Mouse (Mus musculus) heart, adult 18-20 months (tissue): ENCODE data around the gene Rimbp2. TPM values are rescaled to one million over a fixed set of nuclear protein-coding genes. Genes with fewer than 3 reads are reported as not detected.
A peak's percentile ranks its signal among the peaks of the same experiment; 100 is the strongest.

Experiments
- DNase-seq, 2 experiments: peaks; one replicate each; pipeline ENCODE4 v3.0.0; 2021 to 2022; ENCODE audit warnings: mixed read lengths in 1 of 2
- total RNA-seq, 2 experiments: library from RNA; stranded (reverse); gene quantifications; 2 replicates each; pipeline ENCODE4 v1.2.3; 2021

The Rimbp2 gene
- total RNA-seq, 2 experiments from 2014 or later, result not detected

DNA sequence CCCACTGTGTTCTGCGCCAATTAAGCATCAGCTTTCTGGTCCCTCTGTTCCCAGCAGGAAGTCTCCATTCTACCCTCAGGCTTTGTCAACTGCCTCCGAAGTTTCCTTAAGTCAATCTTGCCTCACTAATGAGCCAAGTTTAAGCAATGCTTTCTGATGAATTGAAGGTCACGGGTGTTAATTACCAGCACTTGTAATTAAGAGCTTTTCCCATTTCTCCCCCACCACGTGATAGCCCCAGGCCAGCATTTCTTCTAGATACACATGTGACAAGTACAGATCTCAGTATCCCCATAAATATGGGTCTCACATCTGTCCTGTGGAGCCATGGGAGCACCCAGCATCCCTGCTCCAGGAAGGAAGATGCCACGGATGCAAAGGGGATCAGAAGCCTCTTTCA is 20.5 kb downstream of the Rimbp2 start:
- no peak for DNase-seq

- no peak for DNase-seq
These were observed 28.2 kb downstream of the Rimbp2 start for GRCm38 (mm10) chr5:128925073-128925472.

GRCm38 (mm10) chr5:128920112-128920511 is 33.2 kb downstream of the Rimbp2 start:
- no peak for DNase-seq

DNA sequence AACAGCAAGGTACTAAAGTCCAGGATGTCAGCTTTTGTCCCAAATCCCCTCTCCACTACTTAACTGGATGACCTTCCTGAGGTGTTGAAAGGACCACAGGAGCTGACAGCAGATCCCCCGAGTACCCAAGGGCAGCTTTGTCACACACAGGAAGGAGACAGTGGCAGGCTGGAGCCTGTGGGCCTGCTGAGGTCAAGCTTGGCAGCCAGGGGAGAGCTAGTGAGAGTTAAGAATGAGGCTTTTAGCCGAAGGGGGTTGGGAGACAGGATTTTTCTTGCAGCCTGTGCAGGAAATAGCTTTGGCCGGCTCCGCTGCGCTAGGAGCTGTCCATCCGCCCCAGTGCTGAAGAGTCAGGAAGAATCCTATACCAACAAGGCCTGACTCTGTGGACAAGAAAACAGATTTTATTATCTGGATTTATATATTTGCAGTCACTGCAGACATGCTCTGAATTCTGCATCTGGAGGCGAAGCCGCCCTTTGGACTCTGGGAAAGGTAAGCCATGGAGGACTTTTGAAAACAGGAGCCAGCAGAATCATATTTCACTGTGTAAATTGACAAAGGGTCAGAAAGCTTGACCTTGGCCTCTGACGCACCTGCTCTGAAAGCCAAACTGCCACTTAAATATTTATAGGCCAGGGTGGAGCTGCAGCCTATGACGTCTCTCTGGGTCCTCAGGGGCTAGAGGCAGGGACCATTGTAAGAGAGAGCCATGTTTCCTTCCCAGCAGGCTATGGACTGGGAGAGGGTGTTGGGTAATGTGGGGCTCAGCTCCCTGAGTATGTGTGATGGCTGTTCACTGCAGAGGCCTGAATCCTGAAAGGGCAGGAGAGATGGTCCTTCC is 35.9 kb downstream of the Rimbp2 start:
- peak; percentile 9 to 61 for DNase-seq

- DNase-seq, result no peak
These were observed 39.5 kb downstream of the Rimbp2 start for GRCm38 (mm10) chr5:128913820-128914219.

DNA sequence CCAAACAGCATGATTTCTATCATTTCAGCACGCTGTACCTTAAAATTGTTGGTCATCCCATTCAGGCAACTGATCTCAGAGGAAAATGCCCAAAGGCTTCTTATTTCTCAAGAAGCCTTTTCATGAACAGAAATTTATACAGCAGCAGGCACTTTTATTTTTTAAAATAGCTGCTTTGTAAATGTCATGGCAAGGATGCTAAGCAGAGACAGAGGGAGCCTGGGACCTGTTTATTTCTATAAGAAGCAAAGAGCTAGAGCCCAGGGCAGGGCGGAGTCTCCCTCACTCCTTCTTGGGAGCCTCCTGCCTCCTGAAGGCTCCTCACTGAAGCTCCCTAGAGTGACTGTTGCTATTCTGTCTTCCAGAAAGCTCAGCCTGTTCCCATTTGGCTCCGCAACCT is 40.9 kb downstream of the Rimbp2 start:
- DNase-seq, result no peak

DNA sequence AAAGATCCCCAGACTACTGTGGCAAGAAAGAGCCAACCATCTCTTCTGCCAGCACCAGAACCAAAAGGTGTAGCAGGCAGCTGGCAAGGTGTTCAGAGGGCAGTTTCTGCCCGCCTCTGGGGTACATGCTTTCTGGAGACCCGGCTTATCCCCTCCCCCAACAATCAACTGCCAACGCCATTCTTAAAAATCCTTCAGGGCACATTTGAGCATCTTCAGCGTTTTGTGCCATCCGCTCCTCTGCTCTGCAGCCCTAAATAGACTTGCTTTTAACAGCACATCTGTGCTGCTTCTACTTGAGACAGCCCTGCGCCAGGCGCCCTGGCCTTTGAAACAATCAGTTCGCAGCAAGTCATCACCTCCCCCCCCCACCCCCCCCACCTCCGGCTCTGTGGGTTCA is 41.7 kb downstream of the Rimbp2 start:
- no peak for DNase-seq

- DNase-seq, result no peak
These were observed 49.2 kb downstream of the Rimbp2 start for GRCm38 (mm10) chr5:128904113-128904512.

- DNase-seq, result no peak
These were observed 50.2 kb downstream of the Rimbp2 start for GRCm38 (mm10) chr5:128903120-128903519.

DNA sequence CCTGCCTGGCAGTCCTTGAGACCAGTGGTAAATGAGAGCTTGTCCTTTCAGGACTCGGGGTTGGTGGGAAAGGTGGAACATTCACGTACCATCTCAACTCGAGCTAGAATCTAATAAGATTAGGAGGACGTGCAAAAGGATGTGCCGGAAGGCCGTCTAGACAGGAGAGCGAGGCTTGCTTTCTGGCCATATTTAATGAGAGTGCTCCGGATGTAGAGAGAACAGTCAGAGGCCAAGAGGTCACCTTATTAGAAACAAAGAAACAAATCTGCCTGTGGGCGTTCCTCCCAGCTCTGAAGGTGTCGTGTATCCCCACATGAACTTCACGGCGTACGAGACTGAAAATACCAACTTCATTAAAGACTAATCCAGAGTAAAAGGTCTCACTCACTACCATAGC is 53.3 kb downstream of the Rimbp2 start:
- DNase-seq, result no peak

GRCm38 (mm10) chr5:128894921-128895320 is 58.4 kb downstream of the Rimbp2 start:
- DNase-seq, result no peak

DNA sequence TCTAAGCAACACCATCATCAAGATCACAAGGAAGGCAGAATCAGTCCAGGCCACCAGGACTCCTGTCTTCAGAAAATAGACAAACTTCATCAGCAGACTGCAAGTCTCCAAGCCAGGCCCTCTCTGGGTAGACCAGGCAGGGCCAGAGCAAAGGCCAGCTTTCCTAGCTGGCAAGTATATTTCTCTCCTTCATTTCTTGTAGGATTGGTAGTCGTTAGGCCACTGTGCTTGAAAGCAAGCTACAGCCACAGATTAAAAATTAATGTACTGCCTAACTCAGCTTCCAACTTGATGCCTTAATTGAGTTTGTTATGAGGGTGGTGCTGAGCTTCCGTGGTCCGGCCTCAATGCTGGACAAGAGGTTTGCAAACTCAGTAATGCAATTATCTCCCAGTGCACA is 65.7 kb downstream of the Rimbp2 start:
- DNase-seq, result no peak

DNA sequence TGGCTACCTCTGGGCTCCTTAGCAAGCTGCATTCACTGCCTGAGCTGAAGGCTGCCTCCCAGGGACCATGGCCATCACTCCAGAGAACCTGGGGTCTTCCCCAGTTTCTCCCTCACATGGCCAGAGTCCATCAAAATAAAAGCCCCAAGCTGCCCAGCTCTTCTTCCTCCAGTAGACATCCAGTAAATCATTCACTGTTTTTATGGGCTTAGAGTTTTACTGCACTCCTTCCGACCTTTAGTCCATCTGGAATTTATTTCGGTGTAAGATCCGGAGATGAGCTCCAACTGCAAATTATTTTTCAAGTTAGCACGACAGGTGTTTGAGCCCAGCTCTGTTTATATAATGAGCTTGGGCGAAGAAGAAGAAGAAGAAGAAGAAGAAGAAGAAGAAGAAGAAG is 69.0 kb downstream of the Rimbp2 start:
- DNase-seq, result no peak

- DNase-seq, result no peak
These were observed 74.2 kb downstream of the Rimbp2 start for GRCm38 (mm10) chr5:128879092-128879491.

DNA sequence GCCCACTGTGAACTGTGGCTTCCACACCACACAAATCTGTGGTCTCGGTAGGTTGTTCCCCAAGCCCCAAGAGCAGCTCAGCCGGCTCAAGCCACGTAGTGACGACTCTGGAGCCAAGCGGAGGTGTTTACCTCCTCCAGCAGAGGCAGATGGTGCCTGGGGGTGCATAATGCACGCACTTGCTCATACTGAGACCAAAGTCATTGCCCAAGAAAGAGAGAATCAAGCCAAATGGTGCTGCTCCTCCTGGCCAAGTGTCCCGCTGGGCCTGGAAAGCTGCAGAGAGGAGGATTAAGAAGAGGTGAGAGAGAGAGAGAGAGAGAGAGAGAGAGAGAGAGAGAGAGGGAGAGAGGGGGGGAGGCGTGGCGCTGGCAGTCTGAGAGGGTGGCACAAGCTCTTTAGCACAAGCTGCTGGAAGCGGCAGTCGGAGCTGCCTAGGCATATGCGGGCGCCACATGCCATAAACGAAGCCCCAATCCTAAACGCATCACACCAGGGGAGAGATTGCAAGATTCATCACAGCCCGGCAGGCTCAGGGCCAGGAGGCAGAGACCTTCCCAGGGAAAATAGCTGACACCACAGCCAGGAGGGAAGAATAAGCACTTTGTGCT is 75.8 kb downstream of the Rimbp2 start:
- no peak for DNase-seq

DNA sequence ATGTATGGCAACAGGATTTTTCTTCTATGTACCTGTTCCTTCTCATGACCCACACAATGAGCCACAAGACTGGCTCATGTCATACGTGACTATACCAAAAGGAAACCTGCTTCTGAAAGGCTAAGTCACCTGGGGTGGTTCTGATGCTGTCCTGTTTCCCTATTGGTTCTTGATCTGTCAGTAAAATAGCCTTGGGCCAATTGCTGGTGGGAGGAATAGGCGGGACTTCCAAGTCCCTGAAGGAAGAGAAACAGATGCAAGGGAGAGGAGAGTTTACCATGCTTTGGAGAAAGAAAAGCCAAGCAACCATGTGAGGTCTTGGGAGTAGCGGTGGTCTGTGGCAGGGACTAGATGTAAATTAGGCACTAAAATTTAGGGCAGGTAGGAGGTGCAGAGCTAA is 81.6 kb downstream of the Rimbp2 start:
- no peak for DNase-seq

DNA sequence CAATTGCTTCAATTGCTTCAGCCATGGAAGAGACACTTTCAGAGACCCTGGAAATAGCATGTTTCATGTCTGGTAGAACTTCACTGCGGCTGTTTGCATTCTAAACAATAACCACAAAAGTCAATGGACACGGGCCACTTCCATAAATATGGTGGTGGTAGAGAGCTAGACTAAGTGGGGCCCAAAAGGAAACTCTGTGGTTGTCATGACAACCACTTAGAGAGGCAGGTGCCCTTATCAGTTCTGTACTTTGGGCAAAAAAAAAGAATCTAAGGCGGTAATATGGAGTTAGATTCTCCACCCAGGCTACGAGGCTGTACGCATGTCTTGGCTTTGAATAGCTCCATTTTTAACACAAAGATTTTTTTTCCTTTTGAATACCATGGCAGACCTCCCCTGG is 86.5 kb downstream of the Rimbp2 start:
- DNase-seq, result no peak

GRCm38 (mm10) chr5:128866291-128866690 is 87.0 kb downstream of the Rimbp2 start:
- no peak for DNase-seq

- DNase-seq, result no peak
These were observed 89.8 kb downstream of the Rimbp2 start for GRCm38 (mm10) chr5:128863497-128863896.

DNA sequence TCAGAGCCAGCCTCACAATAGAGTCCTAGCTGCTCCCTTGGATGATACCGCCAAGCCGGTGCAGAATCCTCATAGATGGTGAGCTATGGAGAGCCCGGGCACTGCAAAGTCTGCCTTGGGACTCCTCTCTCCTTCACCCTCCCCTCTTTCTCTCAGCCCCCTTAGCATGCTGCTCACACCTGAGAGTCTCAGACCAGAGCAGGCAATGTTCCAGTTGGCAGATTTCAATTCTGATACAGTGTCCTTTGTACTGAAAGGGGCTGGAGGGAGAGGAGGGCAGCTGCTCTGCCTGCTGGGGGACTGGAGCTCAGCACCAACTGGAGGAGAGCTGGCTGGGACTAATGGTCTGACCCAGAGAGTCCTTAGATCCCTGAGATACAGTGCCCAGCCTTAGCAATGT is 92.4 kb downstream of the Rimbp2 start:
- no peak for DNase-seq

DNA sequence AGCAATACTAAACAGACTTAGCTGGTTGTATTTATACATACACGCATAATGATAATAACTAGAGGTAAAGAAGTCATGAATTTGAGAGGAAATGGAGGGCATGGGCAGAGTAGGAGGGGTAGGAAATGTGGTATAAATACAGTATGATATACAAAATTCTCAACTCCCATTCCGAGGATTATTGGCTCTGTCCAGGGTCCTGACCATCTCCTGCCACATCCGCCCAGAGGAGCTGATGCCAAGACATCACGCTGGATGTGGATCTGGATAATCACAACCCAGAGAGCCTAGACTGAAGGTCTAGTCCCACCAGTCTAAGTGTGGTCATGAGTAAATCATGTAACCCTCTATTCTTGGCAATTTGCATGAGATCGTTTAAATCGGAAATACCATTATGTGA is 100.5 kb downstream of the Rimbp2 start:
- DNase-seq, result no peak

DNA sequence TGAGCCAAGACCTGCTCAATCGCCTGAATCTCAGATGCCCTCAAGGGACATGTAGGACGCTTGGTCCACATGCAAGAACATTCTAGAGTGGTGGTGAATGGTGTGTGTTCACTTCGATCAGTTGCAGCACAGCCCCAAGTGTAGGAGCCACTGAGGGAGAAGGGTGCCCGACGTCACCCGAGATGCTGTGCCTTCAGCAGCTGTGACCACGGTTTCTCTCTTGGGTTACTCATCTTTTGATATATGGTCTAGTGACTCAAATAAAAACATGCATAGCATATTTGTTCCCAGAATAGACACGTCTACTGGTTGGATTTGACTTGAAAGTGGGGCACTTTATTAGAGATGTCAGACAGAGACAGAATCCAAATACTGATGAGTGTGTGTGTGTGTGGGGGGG is 105.5 kb downstream of the Rimbp2 start:
- no peak for DNase-seq

GRCm38 (mm10) chr5:128846433-128847040 is 106.7 kb downstream of the Rimbp2 start:
- no peak for DNase-seq

- no peak for DNase-seq
These were observed 108.3 kb downstream of the Rimbp2 start for GRCm38 (mm10) chr5:128845033-128845432.
